ENCODE assay signal across 8 mouse cellular contexts in genomic region chr11:71033163-71033761, GRCm38 (mm10). TPM values are rescaled to one million over a fixed set of nuclear protein-coding genes. Genes with fewer than 3 reads are reported as not detected.
DNase-seq lines count a peak whose midpoint lies in the region; ATAC-seq and TF ChIP-seq lines count a peak whose summit lies in the region.

TSS of gene 6330403K07Rik (minus strand) at chr11:71033513.

- H3K4me1 ChIP-seq in cortical plate, adult 2 months (ENCODE audit: control insufficient read depth, insufficient read depth, low read length): no peaks in the 10 kb centered on the region
- H3K4me1 ChIP-seq in lung, embryonic 15.5 days: peaks cover 13% of the 10 kb centered on the region; the same call in 1 of the 2 replicates

- peak within 1 kb of the TSS; percentile 91 for H3K4me2 ChIP-seq in lung, embryonic 15.5 days

- ATAC-seq in granulocyte monocyte progenitor cell, adult 5-6 weeks (replicated peaks; ENCODE audit: poor library complexity, severe bottlenecking): peak; percentile 37
- ATAC-seq in lung, embryonic 15.5 days (ENCODE audit: borderline replicate concordance, extremely low read depth, low FRiP score, low TSS enrichment): peak; percentile 98

- peak within 1 kb of the TSS; percentile 86 for H3K27ac ChIP-seq in cortical plate, adult 2 months (ENCODE audit: insufficient read depth, low read length)
- H3K27ac ChIP-seq in lung, embryonic 15.5 days: peak within 1 kb of the TSS; percentile 80

- H3K27me3 ChIP-seq in lung, embryonic 15.5 days: no peaks in the 10 kb centered on the region

- peaks cover under 1% of the 10 kb centered on the region; the same call in 1 of the 2 replicates for H3K36me3 ChIP-seq in lung, embryonic 15.5 days

- H3K4me3 ChIP-seq in cortical plate, adult 2 months (ENCODE audit: insufficient read depth, low read length): peak within 1 kb of the TSS; percentile 75
- H3K4me3 ChIP-seq in lung, embryonic 15.5 days: peak within 1 kb of the TSS; percentile 60

- no peak for TF ChIP-seq CTCF in cortical plate, adult 2 months (IDR thresholded peaks at IDR 0.05; ENCODE audit: extremely low read depth, insufficient read depth, low read length)

- DNase-seq in thymus, postnatal 36 days: peak; percentile 2 to 11
- DNase-seq in thymus, postnatal 25 days: no peak
- peak; percentile 71 for DNase-seq in layer of hippocampus, adult 9-11 months
- peak; percentile 59 to 69 for DNase-seq in right cerebral cortex, adult 2 months (ENCODE audit: low spot score in 2 of 2)
- DNase-seq in spleen, postnatal 36 days (ENCODE audit: low spot score in 2 of 2): no peak

- peak within 1 kb of the TSS; percentile 51 for H3K9ac ChIP-seq in lung, embryonic 15.5 days

- WGBS in lung, embryonic 15.5 days: under 1% methylated on average over 29 of the region's 31 CpGs

- no peaks in the 10 kb centered on the region for H3K9me3 ChIP-seq in lung, embryonic 15.5 days

- peak; percentile 80 for TF ChIP-seq POLR2A in cortical plate, adult 2 months (IDR thresholded peaks at IDR 0.05; ENCODE audit: extremely low read depth, insufficient read depth, low read length)

RNA-seq across cellular contexts. Expression of gene 6330403K07Rik, which starts in this region (rescaled TPM):
- 297 and 308 TPM in 2 replicates for polyA plus RNA-seq in cortical plate, adult 2 months (2012; rRNA removed)
- not detected in 2 replicates for total RNA-seq in granulocyte monocyte progenitor cell, adult 5-6 weeks (2014; fragmentation: Nextera tagmentation)
- not detected in 2 replicates for total RNA-seq in granulocyte monocyte progenitor cell, adult 5-6 weeks (2017)
- polyA plus RNA-seq in lung, embryonic 15.5 days (2015; fragmentation: Nextera tagmentation; extraction: Ambion mirVana): 99.5 and 99.8 TPM in 2 replicates

Comparison
In these comparisons a context has a peak if more than half of its experiments do, and no peak if none do; other contexts are left out.
1. DNase-seq: peak in thymus, postnatal 36 days (2 of 2), layer of hippocampus, adult 9-11 months (single experiment) and right cerebral cortex, adult 2 months (2 of 2); none in thymus, postnatal 25 days (single experiment) and spleen, postnatal 36 days (0 of 2).
2. Peak in ATAC-seq in granulocyte monocyte progenitor cell, adult 5-6 weeks; RNA of the gene not detected or under 1 TPM.